Mouse (Mus musculus) small intestine, adult 2 months (tissue): ENCODE measurements around the gene Duxbl2.
"Not testable (repeated sequence)": the region's sequence is repeated elsewhere in the genome, so short reads cannot be mapped to it uniquely, and the experiment has no call there.

Source experiments
- CTCF ChIP-seq: fragments of 200-500 bp; IDR thresholded peaks from 2 replicates; pipeline ENCODE4 v1.5.1; 2012; ENCODE audit warnings: low read depth, mild to moderate bottlenecking, control low read depth, inconsistent platforms, low read length, moderate library complexity, mixed read lengths; ENCODE audit not compliant: insufficient replicate concordance, insufficient read length; ENCODE audit errors: extremely low read depth
- POLR2A ChIP-seq: fragments of 200-500 bp; IDR thresholded peaks from 2 replicates; pipeline ENCODE4 v1.6.1; 2012; ENCODE audit warnings: low read depth, mild to moderate bottlenecking, control low read depth, inconsistent platforms, low read length, moderate library complexity

- TF ChIP-seq CTCF, POLR2A: not testable (repeated sequence)
These were observed 47.1 kb downstream of the Duxbl2 start for GRCm38 (mm10) chr14:26165266-26165665.
